Mouse (Mus musculus) spleen, postnatal 14 days (tissue): ENCODE data around the gene Olfr748.
"Not testable (repeated sequence)": the region's sequence is repeated elsewhere in the genome, so short reads cannot be mapped to it uniquely, and the experiment has no call there.

ENCODE experiments used
- DNase-seq, 2 experiments: peaks; one replicate each; pipeline ENCODE4 v3.0.0; 2021 to 2022; ENCODE audit warnings: low spot score in 2 of 2

Olfr748 gene

GRCm38 (mm10) chr14:50707073-50707472, at the start of gene Olfr748:
Olfr748 (plus strand) TSS chr14:50707373.
- DNase-seq = no peak

GRCm38 (mm10) chr14:50693106-50693505, 14.1 kb upstream of the Olfr748 start, which contains the start of gene Olfr747:
Olfr747 (minus strand) TSS chr14:50693206.
- no peak for DNase-seq

GRCm38 (mm10) chr14:50719875-50720274, 12.7 kb downstream of the Olfr748 start:
- DNase-seq = not testable (repeated sequence)

GRCm38 (mm10) chr14:50722371-50722770, 15.2 kb downstream of the Olfr748 start:
- not testable (repeated sequence) for DNase-seq

- DNase-seq = no peak
These were observed 33.2 kb downstream of the Olfr748 start for GRCm38 (mm10) chr14:50740334-50740733.

GRCm38 (mm10) chr14:50741584-50741983, 34.4 kb downstream of the Olfr748 start:
- no peak for DNase-seq

GRCm38 (mm10) chr14:50744994-50745393, 37.8 kb downstream of the Olfr748 start, which contains the start of gene Olfr749:
Olfr749 (minus strand) TSS chr14:50745094.
- DNase-seq = no peak

- DNase-seq = no peak
These were observed 51.4 kb downstream of the Olfr748 start for GRCm38 (mm10) chr14:50758416-50759085.
